Mouse (Mus musculus) G1E (cell line): ENCODE results near the gene Pclo. TPM values are rescaled to one million over a fixed set of nuclear protein-coding genes. Genes with fewer than 3 reads are reported as not detected.
"Not testable (repeated sequence)": the region's sequence is repeated elsewhere in the genome, so short reads cannot be mapped to it uniquely, and the experiment has no call there.

Experiments used
- ATAC-seq: 2 replicates; pipeline ENCODE4 v1.8.0; 2016; ENCODE audit warnings: mild to moderate bottlenecking; ENCODE audit not compliant: insufficient number of reproducible peaks, poor library complexity, low FRiP score, severe bottlenecking; ENCODE audit errors: extremely low read depth
- DNase-seq: peaks from one replicate; pipeline ENCODE4 v3.0.0; 2012; ENCODE audit warnings: low spot score
- H3K27me3 ChIP-seq: 2 replicates; pipeline ENCODE4 v1.6.1; 2012; ENCODE audit warnings: mild to moderate bottlenecking, low read length, inconsistent platforms; ENCODE audit not compliant: insufficient read depth
- H3K36me3 ChIP-seq: replicated peaks from 2 replicates; pipeline ENCODE3; 2012; ENCODE audit warnings: mild to moderate bottlenecking, inconsistent platforms
- H3K4me1 ChIP-seq: 2 replicates; pipeline ENCODE4 v1.6.1; 2012; ENCODE audit warnings: low read depth, low read length, inconsistent platforms, mixed read lengths; ENCODE audit not compliant: insufficient read depth
- H3K4me3 ChIP-seq: 2 replicates; pipeline ENCODE4 v1.5.1; 2012; ENCODE audit warnings: low read depth, mild to moderate bottlenecking, inconsistent platforms, low read length, moderate library complexity, mixed read lengths
- H3K9me3 ChIP-seq: replicated peaks from 2 replicates; pipeline ENCODE4 v1.6.1; 2012; ENCODE audit warnings: inconsistent platforms
- CTCF ChIP-seq: IDR thresholded peaks from 2 replicates; pipeline ENCODE4 v1.5.1; 2012; ENCODE audit warnings: low read depth, low read length, inconsistent platforms, mixed read lengths
- GATA1 ChIP-seq: IDR thresholded peaks from 2 replicates; pipeline ENCODE4 v1.6.1; 2012; ENCODE audit warnings: borderline replicate concordance, low read length, inconsistent platforms, mixed read lengths
- GATA2 ChIP-seq: IDR thresholded peaks from 2 replicates; pipeline ENCODE4 v1.6.1; 2012; ENCODE audit warnings: low read depth, low read length, inconsistent platforms, borderline replicate concordance
- POLR2AphosphoS5 ChIP-seq: IDR thresholded peaks from 2 replicates; pipeline ENCODE4 v1.6.1; 2012; ENCODE audit warnings: low read depth, low read length, inconsistent platforms; ENCODE audit not compliant: insufficient replicate concordance
- TAL1 ChIP-seq: conservative IDR thresholded peaks from 2 replicates; pipeline ENCODE4 v1.6.1; 2012; ENCODE audit warnings: low read depth, low read length, inconsistent platforms, mixed read lengths
- polyA plus RNA-seq: library from polyadenylated mRNA; stranded (reverse); fragments of >175 nt; gene quantifications from 2 replicates; pipeline ENCODE4 v1.2.3, GENCODE M21; 2012
- total RNA-seq, 2 experiments: library from RNA; stranded (forward) in 1 of 2; stranded (reverse) in 1 of 2; fragments of 200-1000 nt in 1 of 2; fragments of >200 nt in 1 of 2; fragmentation: Nextera tagmentation in 1 of 2; gene quantifications; 2 replicates each; pipeline ENCODE4 v1.2.3; 2014 to 2017

Pclo gene
- total and polyA plus RNA-seq, 3 experiments, result 0.11 TPM; not detected in 2

- no peaks in the 10 kb centered on the region for H3K27me3 ChIP-seq
- no peak for DNase-seq
- H3K4me3 ChIP-seq, result no peak overlapping the region
- no peaks in the 10 kb centered on the region for H3K36me3 ChIP-seq
- H3K4me1 ChIP-seq, result no peaks in the 10 kb centered on the region
- TF ChIP-seq GATA1, result no peak
- TF ChIP-seq GATA2, result no peak
- no peak for TF ChIP-seq POLR2AphosphoS5
- no peak for TF ChIP-seq TAL1
- TF ChIP-seq CTCF, result no peak
- H3K9me3 ChIP-seq, result no peaks in the 10 kb centered on the region
- no peak for ATAC-seq
Observed at GRCm38 (mm10) chr5:14793891-14794290, 279.2 kb downstream of the Pclo start.

GRCm38 (mm10) chr5:14807136-14807535, 292.4 kb downstream of the Pclo start:
- TF ChIP-seq CTCF (peak; percentile 41), TAL1 (no peak), GATA2 (no peak)
- H3K27me3 ChIP-seq, result peaks cover 2% of the 10 kb centered on the region; the same call in 1 of the 2 replicates
- H3K4me1 ChIP-seq, result no peaks in the 10 kb centered on the region
- ATAC-seq (peak; percentile 68), DNase-seq (peak; percentile 6)
- H3K36me3 ChIP-seq, result no peaks in the 10 kb centered on the region
- no peak overlapping the region for H3K4me3 ChIP-seq
- H3K9me3 ChIP-seq, result no peaks in the 10 kb centered on the region

GRCm38 (mm10) chr5:14833165-14833860, 318.6 kb downstream of the Pclo start:
- Histone ChIP-seq H3K9me3 (no peaks in the 10 kb centered on the region), H3K4me3 (no peak overlapping the region), H3K4me1 (no peaks in the 10 kb centered on the region), H3K27me3 (no peaks in the 10 kb centered on the region), H3K36me3 (no peaks in the 10 kb centered on the region)
- DNase-seq (no peak), ATAC-seq (no peak)
- TF ChIP-seq CTCF (no peak), GATA2 (no peak), POLR2AphosphoS5 (no peak), TAL1 (no peak), GATA1 (no peak)

- TF ChIP-seq POLR2AphosphoS5 (no peak), GATA2 (no peak), GATA1 (no peak), TAL1 (no peak), CTCF (no peak)
- no peaks in the 10 kb centered on the region for H3K4me1 ChIP-seq
- no peaks in the 10 kb centered on the region for H3K9me3 ChIP-seq
- no peaks in the 10 kb centered on the region for H3K36me3 ChIP-seq
- DNase-seq (no peak), ATAC-seq (no peak)
- H3K4me3 ChIP-seq, result no peak overlapping the region
- no peaks in the 10 kb centered on the region for H3K27me3 ChIP-seq
Observed at GRCm38 (mm10) chr5:14834155-14834991, 319.7 kb downstream of the Pclo start.

- Histone ChIP-seq H3K27me3 (no peaks in the 10 kb centered on the region), H3K4me1 (no peaks in the 10 kb centered on the region), H3K36me3 (no peaks in the 10 kb centered on the region), H3K9me3 (no peaks in the 10 kb centered on the region), H3K4me3 (no peak overlapping the region)
- DNase-seq (no peak), ATAC-seq (no peak)
- TF ChIP-seq GATA2, result no peak
- TF ChIP-seq TAL1, result no peak
- TF ChIP-seq GATA1, result no peak
- TF ChIP-seq CTCF, result no peak
- TF ChIP-seq POLR2AphosphoS5, result no peak
Observed at GRCm38 (mm10) chr5:14853650-14854049, 338.9 kb downstream of the Pclo start.

GRCm38 (mm10) chr5:14885291-14885690, 370.6 kb downstream of the Pclo start:
- not testable (repeated sequence) for ATAC-seq, H3K27me3 ChIP-seq, H3K4me3 ChIP-seq

GRCm38 (mm10) chr5:14892242-14892641, 377.5 kb downstream of the Pclo start:
- H3K4me3 ChIP-seq, result no peak overlapping the region
- no peak for ATAC-seq
- H3K36me3 ChIP-seq, result no peaks in the 10 kb centered on the region
- H3K27me3 ChIP-seq, result no peaks in the 10 kb centered on the region; the same call in 1 of the 2 replicates
- no peaks in the 10 kb centered on the region for H3K4me1 ChIP-seq
- TF ChIP-seq GATA2 (no peak), CTCF (no peak), POLR2AphosphoS5 (no peak), TAL1 (no peak), GATA1 (no peak)
- no peaks in the 10 kb centered on the region for H3K9me3 ChIP-seq
- DNase-seq, result no peak

More at GRCm38 (mm10) chr5:14885291-14885690, 370.6 kb downstream of the Pclo start:
- DNase-seq, H3K36me3 ChIP-seq, H3K9me3 ChIP-seq, H3K4me1 ChIP-seq: not testable (repeated sequence)

GRCm38 (mm10) chr5:14903539-14903938, 388.8 kb downstream of the Pclo start:
- not testable (repeated sequence) for H3K9me3 ChIP-seq, ATAC-seq

More at GRCm38 (mm10) chr5:14903539-14903938, 388.8 kb downstream of the Pclo start:
- H3K27me3 ChIP-seq, DNase-seq, H3K4me1 ChIP-seq, H3K36me3 ChIP-seq, H3K4me3 ChIP-seq: not testable (repeated sequence)
